Mouse (Mus musculus) B cell, adult 67 days (primary cell): ENCODE measurements around the gene Prr27. TPM values are rescaled to one million over a fixed set of nuclear protein-coding genes. Genes with fewer than 3 reads are reported as not detected.

Source experiments
- total RNA-seq, 2 experiments: library from RNA; stranded (reverse); gene quantifications; 4 replicates each; pipeline ENCODE4 v1.2.4; 2023

The Prr27 gene
- not detected for total RNA-seq

GRCm38 (mm10) chr5:87825386-87825785, at the start of gene Prr27:
Gene Prr27 (plus strand): TSS chr5:87825686.

GRCm38 (mm10) chr5:87807782-87808181, 17.7 kb upstream of the Prr27 start, which contains the start of gene Csn1s2b:
Gene Csn1s2b (plus strand): TSS chr5:87808082.

DNA sequence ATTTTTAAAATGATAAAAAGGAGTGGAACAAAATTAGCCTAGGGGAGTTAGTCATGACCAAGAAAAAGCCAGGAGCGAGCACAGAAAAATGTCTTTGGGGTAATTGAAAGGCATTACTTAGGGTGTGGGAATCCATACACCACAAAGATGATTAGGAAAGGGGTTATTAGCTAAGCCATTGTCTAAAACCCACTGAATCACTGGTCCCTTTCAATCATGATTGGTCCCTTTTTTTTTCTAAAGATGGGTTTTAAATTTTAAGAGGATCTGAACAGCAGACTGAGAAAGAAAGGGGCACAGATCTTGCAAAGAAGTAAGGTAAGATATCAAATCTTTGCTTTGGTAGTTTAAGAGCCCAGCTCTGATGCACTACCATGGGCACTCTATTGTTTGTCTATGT, 59.2 kb downstream of the Prr27 start, which contains the start of gene Odam:
Gene Odam (plus strand): TSS at position 301 of the 400 bp plus-strand sequence.

Other genes with a start within 250 kb of the Prr27 start
- not detected for gene Sult1e1, start 234.1 kb upstream of the Prr27 start, total RNA-seq
- not detected for gene Csn1s1, start 159.5 kb upstream of the Prr27 start, total RNA-seq
- gene Csn2, start 126.1 kb upstream of the Prr27 start, total RNA-seq, result not detected
- not detected for gene Csn1s2a, start 51.1 kb upstream of the Prr27 start, total RNA-seq
- gene Csn1s2b, start 17.6 kb upstream of the Prr27 start, total RNA-seq, result not detected
- gene Odam, start 59.3 kb downstream of the Prr27 start, total RNA-seq, result not detected
- gene Csn3, start 99.9 kb downstream of the Prr27 start, total RNA-seq, result not detected
- not detected for gene 2310003L06Rik, start 143.8 kb downstream of the Prr27 start, total RNA-seq
- gene Gm28434, start 143.8 kb downstream of the Prr27 start, total RNA-seq, result not detected
- gene Cabs1, start 153.8 kb downstream of the Prr27 start, total RNA-seq, result not detected
- not detected for gene Smr3a, start 176.9 kb downstream of the Prr27 start, total RNA-seq